Mouse (Mus musculus) testis, adult 2 months (tissue): Measurements from ENCODE around the gene Gm8797. TPM values are rescaled to one million over a fixed set of nuclear protein-coding genes. Genes with fewer than 3 reads are reported as not detected.
"Not testable (repeated sequence)": the region's sequence is repeated elsewhere in the genome, so short reads cannot be mapped to it uniquely, and the experiment has no call there.

Experiments
- H3K27ac ChIP-seq: fragments of 200-500 bp; 2 replicates; pipeline ENCODE4 v1.5.1; 2012; ENCODE audit warnings: low read depth, low read length; ENCODE audit not compliant: control insufficient read depth, insufficient read depth
- H3K27me3 ChIP-seq: fragments of 200-500 bp; 2 replicates; pipeline ENCODE4 v1.6.1; 2012; ENCODE audit warnings: mild to moderate bottlenecking, low read length, moderate library complexity; ENCODE audit not compliant: control insufficient read depth, insufficient read depth
- H3K36me3 ChIP-seq: fragments of 200-500 bp; 2 replicates; pipeline ENCODE4 v1.6.1; 2012; ENCODE audit warnings: mild to moderate bottlenecking, low read length; ENCODE audit not compliant: control insufficient read depth, insufficient read depth
- H3K4me1 ChIP-seq: fragments of 200-500 bp; 2 replicates; pipeline ENCODE4 v1.6.1; 2012; ENCODE audit warnings: low read length; ENCODE audit not compliant: control insufficient read depth, insufficient read depth
- H3K4me3 ChIP-seq: fragments of 200-500 bp; 2 replicates; pipeline ENCODE4 v1.5.1; 2012; ENCODE audit warnings: low read depth, mild to moderate bottlenecking, low read length, moderate library complexity, mixed read lengths; ENCODE audit not compliant: control insufficient read depth
- CTCF ChIP-seq: fragments of 200-500 bp; IDR thresholded peaks from 2 replicates; pipeline ENCODE4 v1.5.1; 2012; ENCODE audit warnings: low read depth, mild to moderate bottlenecking, inconsistent platforms, low read length, moderate library complexity; ENCODE audit not compliant: control insufficient read depth, insufficient read depth, insufficient replicate concordance
- POLR2A ChIP-seq: fragments of 200-500 bp; IDR thresholded peaks from 2 replicates; pipeline ENCODE4 v1.6.1; 2012; ENCODE audit warnings: low read depth, mild to moderate bottlenecking, inconsistent platforms, low read length, moderate library complexity; ENCODE audit not compliant: control insufficient read depth
- polyA plus RNA-seq: library from polyadenylated mRNA; depleted of rRNA; stranded (reverse); fragments of >200 nt; gene quantifications from 2 replicates; pipeline ENCODE4 v1.2.3, GENCODE M21; 2012; rRNA removed

Gene Gm8797
- 3.6 and 4.2 TPM in 2 replicates for polyA plus RNA-seq

DNA sequence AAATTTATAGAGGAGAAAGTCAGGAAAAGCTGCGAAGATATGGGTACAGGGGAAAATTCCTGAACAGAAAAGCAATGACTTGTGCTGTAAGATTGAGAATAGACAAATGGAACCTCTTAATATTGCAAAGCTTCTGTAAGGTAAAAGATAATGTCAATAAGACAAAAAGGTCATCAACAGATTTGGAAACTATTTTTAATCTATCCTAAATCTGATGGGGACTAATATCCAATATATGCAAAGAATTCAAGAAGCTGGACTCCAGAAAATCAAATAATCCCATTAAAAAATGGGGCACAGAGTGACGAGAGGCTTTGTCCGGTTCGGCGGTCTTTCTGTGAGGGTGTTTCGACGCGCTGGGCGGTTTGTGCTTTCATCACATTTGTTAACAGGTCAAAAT is at the start of gene Gm8797:
Gm8797 (plus strand) TSS at position 301 of the 400 bp plus-strand sequence.
- H3K4me1 ChIP-seq, H3K27ac ChIP-seq, H3K4me3 ChIP-seq, H3K36me3 ChIP-seq, H3K27me3 ChIP-seq: not testable (repeated sequence)

DNA sequence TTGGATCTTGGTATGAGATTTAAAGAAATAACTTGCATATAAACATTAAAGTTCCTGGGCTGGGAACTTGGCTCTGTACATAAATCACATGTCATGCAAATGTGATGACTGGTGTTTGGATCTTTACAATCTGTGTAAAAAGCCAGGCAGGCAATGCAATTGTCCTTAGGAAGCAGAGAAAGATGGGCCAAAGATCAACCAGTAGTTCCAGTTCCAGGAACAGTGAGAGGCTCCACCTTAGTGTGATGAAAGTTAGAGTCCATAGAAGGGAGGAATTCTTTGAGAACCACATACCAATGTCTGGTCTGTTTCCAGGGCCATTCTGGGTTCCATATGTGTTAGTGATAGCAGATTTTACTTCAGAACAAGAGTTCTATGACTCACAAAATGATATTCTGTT is 36.1 kb upstream of the Gm8797 start:
- Histone ChIP-seq H3K27me3 (no peaks in the 10 kb centered on the region), H3K36me3 (no peaks in the 10 kb centered on the region), H3K4me3 (no peak overlapping the region), H3K27ac (no peak overlapping the region), H3K4me1 (no peaks in the 10 kb centered on the region)
- TF ChIP-seq CTCF = no peak
- TF ChIP-seq POLR2A = no peak

- Histone ChIP-seq H3K27ac (no peak overlapping the region), H3K4me3 (no peak overlapping the region), H3K4me1 (no peaks in the 10 kb centered on the region), H3K27me3 (no peaks in the 10 kb centered on the region), H3K36me3 (no peaks in the 10 kb centered on the region)
- TF ChIP-seq POLR2A = no peak
- TF ChIP-seq CTCF = no peak
These were observed 17.7 kb upstream of the Gm8797 start for GRCm38 (mm10) chr3:5732931-5733330.

- H3K4me1 ChIP-seq = no peaks in the 10 kb centered on the region
- H3K36me3 ChIP-seq = no peaks in the 10 kb centered on the region
- TF ChIP-seq POLR2A = no peak
- no peak for TF ChIP-seq CTCF
- no peak overlapping the region for H3K4me3 ChIP-seq
- H3K27ac ChIP-seq = no peak overlapping the region
- H3K27me3 ChIP-seq = no peaks in the 10 kb centered on the region
These were observed 4.3 kb downstream of the Gm8797 start for GRCm38 (mm10) chr3:5754763-5755478.

DNA sequence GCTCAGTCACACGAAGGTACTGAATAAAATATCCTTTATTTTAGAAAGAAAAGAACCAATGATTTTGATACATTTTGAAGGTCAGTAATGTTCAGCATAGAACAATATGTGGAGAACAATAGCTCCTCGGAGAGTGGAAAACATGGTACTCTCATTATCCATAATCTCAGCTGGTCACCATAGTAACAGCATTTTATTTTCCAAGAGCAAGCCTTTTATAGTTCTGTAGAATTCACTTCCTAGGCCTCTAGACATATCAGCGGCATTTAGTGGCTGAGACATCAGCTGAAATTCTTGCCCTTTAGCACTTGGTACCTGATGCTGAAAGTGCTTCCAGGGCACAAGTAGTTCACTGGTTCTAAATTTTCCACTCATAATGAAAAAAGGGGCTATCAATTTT is 15.7 kb downstream of the Gm8797 start:
- H3K27ac ChIP-seq = no peak overlapping the region
- no peak overlapping the region for H3K4me3 ChIP-seq
- no peak for TF ChIP-seq CTCF
- H3K27me3 ChIP-seq = no peaks in the 10 kb centered on the region
- no peaks in the 10 kb centered on the region for H3K36me3 ChIP-seq
- H3K4me1 ChIP-seq = no peaks in the 10 kb centered on the region

- H3K4me3 ChIP-seq = no peak overlapping the region
These were observed 26.3 kb downstream of the Gm8797 start for GRCm38 (mm10) chr3:5776894-5777293.

More at GRCm38 (mm10) chr3:5776894-5777293, 26.3 kb downstream of the Gm8797 start:
- H3K4me1 ChIP-seq = no peaks in the 10 kb centered on the region
- no peak overlapping the region for H3K27ac ChIP-seq
- H3K36me3 ChIP-seq = no peaks in the 10 kb centered on the region
- TF ChIP-seq CTCF (no peak), POLR2A (no peak)
- no peaks in the 10 kb centered on the region for H3K27me3 ChIP-seq
